Mouse (Mus musculus): Measurements from ENCODE around the gene Hdac7.
A peak's percentile ranks its signal among the peaks of the same experiment; 100 is the strongest.

The Hdac7 gene

DNA sequence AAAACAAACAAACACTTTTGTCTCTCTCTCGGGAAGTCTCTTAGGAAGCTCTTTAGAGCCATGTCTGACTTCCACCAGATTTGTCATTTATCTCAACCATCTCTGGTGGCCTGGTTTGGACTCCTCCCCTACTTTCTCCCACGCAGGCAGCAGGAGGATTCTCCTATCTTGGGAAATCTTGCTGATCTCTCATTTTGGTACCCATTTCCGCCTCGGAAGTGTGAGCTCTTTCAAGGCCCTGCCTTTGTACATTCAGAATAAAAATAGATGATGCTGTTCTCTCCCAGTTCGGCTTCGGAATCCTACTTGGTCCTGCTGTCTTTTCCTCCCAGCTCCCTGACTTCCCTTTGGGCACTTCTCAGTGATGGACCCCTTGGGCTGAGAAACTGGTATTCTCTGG is 10.2 kb upstream of the Hdac7 start:
- no peak for DNase-seq (ENCODE audit: low read depth, low spot score)

DNA sequence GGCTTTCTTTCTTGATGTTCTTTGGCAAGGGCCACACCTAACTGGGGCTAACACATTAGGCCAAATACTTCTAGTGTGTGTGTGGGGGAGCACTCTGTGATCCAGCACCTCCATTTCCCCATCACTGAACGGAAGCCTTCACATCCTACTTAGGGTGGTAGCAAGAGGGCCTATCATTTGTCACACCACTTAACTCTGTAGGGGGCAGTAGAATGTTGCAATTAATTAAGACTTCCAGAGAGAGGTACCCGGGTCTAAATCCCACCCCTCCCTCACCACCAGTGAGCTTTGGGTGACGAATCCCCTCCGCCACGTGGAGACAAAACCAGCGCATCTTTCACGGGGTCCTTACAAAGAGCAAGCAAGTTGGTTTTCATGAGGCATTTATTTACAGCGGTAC is 9.8 kb upstream of the Hdac7 start:
- no peak for DNase-seq (ENCODE audit: low read depth, low spot score)

DNA sequence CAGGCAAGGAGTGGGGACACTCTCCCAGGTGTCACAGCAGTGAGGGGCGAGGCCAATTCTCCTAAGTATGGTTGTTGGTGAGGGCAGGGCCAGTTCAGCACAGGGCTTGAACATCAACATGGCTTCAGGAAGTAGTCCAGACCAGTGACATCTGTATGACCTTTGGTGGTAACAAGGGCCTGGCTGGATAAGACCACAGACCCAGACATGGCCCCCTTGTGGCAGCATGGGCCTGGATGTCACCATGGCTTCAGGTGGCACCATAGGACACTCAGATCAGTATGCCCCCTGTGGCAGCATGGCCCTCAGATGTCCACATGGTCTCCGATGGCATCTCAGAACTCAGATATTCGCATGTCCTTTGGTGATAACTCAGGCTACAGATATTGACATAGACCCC is 8.0 kb upstream of the Hdac7 start:
- peak; percentile 41 for DNase-seq (ENCODE audit: low read depth, low spot score)

DNA sequence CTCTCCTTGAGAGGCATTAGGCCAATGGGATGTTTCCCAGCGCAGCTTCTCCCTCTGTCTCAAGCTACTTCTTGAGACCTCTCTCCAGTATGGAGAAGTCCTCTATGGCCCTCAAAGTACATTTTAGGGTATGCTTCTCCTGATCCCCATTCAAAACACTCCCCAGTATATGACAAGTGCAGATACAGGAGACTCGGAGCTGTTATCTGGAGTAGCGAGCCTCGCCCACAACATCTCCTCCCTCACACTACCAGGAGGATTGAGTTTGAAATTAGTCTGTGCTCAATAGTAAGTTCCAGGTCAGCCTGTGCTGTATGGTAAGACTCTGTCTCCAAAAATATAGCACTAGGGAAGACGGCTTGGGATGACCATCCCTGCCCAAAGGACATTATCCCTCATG is 6.7 kb upstream of the Hdac7 start:
- DNase-seq (ENCODE audit: low read depth, low spot score) = no peak

DNA sequence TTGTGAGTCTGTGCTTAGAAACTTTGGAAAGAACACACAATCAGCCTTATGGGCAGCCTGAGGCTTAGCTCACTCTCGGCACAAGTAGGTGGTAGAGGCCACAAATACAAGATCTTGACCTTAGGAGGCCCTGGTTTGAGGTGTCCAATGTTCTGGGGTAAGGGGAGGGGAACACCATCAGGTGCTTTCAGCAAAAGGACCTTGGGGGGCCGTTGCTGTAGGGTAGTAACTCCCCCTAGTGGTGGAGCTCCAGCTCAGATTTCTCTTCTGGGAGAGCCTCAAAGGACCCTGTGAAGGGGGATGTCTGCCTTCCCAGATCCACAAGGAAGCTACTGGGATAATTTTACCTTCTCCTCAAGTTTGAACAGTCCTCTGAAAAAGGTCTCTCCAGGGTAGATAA is 6.1 kb upstream of the Hdac7 start:
- DNase-seq (ENCODE audit: low read depth, low spot score) = peak; percentile 66

DNA sequence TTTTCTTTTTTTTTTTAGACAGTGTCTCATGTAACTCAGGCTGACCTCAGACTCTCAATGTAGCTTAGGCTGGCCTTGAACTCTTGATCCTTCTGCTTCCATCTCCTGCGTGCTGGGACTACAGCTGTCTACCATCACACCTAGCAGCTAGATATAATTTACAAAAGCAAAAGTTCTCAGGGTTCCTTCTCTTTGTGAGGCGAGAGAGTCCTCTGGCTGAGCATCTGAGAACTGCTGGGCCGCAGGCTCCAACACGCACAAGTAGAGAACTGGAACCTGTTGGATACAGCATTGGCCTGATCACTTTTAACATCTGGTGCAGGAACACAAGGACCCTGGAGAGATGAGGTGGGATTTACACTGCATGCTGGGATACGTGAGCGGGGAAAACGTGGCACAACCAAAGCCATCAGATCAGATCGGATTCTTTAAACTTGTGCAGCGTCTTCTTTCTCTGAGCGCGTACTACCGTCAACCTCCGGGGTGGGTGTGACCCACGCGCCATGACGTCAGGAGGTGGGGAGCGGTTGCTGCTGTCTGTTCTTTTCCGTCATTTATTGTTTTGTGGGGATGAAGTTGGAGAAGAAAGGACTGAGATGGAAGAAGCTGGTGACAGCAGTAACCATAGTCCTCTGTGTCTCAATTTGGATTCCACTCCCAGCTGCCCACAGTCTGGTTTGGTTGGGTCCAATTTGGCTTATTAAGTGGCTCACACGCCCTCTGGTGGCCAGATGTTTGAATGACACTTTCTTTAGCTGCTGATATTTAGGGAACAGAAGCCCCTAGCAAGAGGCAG is 5.0 kb upstream of the Hdac7 start:
- DNase-seq (ENCODE audit: low read depth, low spot score) = peak; percentile 91

DNA sequence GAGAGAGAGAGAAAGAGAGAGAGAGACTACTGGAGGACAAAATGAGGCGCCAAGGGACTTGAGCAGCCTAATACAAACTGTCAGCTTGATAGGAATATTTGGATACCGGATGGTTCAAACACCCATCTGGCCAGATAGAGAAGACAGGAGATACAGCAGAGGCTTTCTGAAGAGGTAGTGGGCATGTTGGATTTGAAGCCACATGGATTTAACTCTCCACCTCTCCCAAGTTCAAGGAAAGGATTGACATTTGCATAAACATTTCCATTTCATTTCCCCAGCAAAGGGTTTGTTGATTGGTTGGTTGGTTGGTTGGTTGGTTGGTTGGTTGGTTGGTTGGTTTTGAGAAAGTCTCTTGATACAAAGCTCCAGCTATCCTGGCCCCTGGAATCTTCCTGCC is 3.6 kb upstream of the Hdac7 start:
- DNase-seq (ENCODE audit: low read depth, low spot score) = no peak

DNA sequence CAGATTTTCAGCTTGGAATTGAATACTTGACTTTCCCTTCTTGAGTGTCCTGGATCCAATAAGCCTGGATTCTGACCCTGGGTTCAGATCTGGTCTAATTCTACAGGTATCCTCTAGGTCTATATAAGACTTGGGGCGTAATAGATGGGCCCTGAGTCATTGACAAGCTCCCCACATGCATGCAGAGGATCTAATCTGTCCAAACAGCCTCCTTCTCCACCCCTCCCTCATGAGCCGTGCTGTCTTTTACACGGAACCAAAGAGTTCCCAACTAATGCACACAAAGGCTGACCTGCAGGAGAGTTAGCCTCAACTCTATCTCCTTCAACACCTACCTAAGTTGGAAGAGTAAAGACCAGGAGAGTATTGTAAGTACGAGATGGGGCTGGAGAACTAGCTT is 3.0 kb upstream of the Hdac7 start:
- no peak for DNase-seq (ENCODE audit: low read depth, low spot score)

DNA sequence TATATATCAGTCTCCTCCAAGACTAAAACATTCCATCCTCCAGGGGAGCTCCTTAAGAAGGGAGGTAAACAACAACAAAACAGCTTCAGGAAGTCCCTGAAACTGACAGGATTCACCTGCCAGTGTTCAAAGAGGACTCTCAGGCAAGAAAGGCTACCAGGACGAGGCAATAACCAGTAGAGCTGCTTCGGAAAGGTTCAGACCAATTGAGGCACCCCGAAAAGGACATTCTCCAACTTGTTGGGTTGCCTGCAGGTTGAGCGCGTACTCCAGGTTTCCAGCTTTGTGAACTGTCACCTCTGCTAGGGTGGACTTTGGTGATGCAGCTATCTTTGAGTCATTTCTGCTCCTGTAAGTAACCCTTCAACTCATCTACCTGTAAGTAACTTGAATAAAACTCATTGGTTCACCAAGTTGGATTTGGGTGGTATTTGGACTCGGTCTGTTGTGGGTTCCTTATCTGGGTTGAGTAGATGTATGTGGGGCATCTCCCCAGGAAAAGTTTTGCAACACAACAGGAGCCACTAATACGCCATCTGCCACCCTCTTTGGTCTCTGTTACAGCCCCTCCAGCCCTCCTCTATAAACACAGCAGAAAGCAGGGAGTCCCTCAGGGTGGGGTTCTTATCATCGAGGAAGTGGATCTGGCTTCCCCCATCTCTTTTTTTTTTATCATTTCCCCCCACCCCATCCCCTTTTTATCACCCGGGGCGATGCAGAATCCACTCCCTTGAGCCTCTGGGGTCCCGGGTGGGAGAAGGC is 2.0 kb upstream of the Hdac7 start:
- DNase-seq (ENCODE audit: low read depth, low spot score) = no peak

DNA sequence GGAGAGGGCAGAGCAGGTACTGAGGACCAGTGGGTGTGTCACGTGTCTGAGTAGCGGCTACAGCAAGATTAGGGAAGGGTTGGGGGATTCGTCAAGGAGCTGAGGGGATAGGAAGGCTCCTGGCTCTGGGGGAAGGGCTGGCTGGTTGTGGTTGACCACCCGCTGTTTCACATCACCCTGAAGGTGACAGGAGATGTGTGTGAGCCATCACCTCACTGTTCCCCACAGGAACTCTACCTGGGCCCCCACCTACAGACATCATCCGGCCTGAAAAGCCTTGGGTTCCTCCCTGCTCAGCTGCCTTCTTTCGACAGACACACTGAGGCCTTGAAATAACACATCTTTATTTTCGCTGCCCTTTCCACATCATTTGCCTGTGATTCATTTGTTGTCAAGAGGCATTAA is 1.1 kb downstream of the Hdac7 start:
- DNase-seq (ENCODE audit: low read depth, low spot score) = no peak

DNA sequence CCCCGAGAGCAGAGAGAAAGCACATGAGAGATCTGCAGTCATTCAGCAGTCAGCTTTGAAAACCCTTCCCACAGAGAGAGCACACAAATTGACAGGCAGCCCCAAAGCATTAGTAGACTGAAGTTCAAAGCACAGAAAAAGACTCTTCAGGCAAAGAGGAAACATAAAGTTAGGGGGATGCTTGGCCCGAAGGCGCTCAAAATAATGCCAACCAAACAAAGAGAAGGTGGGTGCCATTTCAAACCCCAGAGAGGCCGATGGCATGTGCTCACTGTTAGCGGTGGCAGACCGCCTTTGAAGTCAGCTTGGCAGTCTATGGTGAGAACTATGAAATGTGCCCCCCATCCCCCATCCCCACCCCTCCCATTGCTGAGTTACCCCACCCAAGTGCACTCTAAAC is 2.2 kb downstream of the Hdac7 start:
- no peak for DNase-seq (ENCODE audit: low read depth, low spot score)

DNA sequence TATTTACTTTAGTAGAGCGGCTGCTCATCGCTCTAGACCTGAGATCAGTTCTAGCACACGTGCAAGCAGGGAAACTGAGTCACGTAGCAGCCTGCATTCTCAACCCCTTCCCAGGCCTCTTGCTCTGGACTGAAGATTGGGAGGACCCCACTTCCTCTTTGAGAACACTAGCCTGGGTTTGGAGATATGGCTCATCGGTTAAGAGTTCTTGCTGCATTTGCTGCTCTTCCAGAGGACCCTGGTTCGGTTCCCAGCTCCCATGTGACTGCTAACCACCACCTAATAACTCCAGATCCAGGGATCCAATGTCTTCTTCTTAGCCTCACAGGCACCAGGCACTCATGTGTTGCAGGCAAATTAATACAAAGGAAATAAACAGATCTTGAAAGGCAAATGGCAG is 2.9 kb downstream of the Hdac7 start:
- no peak for DNase-seq (ENCODE audit: low read depth, low spot score)

DNA sequence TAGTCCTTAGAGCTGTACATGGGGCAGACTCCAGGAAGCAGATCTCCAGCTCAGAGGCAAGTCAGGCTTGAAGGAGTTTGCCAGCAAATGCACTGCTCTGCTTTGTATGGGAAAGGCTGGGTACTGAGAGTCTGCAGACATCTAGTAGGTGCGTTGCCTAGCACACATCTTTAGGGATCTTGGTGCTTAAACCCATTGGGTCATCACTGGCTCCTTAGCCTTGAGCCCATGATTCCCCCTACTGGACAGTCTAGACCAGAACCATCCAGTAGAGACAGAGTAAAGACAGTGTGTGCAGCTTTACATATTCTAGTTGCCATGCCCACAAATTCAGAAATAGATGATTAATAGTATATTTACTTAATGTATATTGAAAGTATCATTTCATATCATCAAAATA is 3.5 kb downstream of the Hdac7 start:
- no peak for DNase-seq (ENCODE audit: low read depth, low spot score)

DNA sequence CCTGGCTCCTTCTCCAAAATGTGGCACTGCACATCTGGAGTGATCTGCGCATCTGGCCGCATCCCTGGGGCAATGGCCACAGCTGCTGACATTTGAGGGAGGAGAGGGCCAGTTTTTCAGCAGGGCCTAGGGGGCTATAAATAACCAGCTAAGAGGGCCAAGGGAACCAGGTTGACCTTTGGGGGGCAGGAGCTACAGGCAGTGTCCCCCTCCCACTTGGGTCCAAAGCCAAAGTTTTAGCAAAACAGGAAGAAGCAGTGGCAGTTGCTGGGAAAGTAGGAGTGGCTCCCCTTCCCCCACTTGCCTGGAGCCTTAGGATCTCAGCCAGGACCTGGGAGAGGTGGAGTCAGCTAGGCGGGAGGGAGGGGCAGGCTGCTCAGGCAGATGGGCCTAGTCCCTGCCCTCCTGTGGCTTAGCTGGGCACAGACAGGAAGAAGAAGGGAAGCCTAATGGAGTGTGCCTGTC is 4.3 kb downstream of the Hdac7 start:
- DNase-seq (ENCODE audit: low read depth, low spot score) = peak; percentile 71

DNA sequence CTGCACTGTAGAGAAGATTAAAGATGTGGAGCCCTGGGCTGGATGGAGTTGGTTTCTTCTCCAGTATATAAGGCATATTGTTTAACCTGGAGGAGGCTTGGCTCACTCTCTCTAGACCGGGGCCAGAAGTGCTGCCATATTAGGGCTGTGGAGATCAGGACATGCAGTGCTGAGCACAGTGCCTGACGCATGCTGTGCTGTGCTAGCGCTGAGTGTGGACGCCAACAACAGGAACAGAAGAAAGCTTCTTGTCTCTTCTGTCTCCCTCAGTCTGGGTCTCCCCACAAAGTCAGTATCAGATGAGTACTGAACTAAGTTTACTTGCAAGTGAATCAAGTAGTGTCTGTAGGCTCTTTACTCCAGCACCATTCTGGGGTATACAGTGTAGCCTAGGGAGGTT is 4.8 kb downstream of the Hdac7 start:
- DNase-seq (ENCODE audit: low read depth, low spot score) = no peak

DNA sequence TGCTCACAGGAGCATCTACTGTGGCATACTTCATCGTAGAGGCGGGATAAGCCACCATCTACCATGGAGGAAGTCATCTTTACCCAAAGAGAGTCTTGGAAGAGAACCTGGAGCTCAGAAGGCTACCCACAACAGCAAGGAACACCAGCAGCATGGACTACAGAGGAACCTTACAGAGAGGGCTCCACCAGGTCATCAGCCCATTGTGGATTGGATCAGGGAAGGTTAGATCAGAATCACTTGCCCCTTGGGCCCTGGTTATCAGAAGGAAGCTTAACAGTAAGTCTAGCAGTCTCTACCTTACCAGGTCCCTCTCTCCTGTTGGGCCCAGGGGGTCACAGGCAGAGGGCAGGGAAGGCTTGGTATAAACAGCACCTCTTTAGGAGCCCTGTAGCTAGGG is 5.3 kb downstream of the Hdac7 start:
- no peak for DNase-seq (ENCODE audit: low read depth, low spot score)

DNA sequence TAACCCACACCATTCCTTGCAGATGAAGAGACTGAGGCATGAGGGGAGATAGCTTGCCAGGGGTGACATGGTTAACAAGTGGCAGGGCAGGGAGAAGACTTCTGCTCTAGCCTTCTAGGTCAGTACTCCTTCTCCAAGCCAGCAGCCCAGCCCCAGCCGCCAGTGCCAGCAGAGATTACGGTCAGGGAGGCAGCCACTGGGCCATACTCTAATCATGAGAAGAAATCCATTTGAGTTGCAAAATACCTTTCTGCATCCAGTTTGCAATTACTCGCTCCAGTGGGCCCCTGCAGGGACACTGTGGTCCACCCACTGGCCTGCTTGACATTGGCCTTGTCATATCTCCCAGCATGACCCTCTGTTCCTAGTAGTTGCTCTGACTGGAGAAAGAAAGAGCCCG is 5.9 kb downstream of the Hdac7 start:
- DNase-seq (ENCODE audit: low read depth, low spot score) = no peak

DNA sequence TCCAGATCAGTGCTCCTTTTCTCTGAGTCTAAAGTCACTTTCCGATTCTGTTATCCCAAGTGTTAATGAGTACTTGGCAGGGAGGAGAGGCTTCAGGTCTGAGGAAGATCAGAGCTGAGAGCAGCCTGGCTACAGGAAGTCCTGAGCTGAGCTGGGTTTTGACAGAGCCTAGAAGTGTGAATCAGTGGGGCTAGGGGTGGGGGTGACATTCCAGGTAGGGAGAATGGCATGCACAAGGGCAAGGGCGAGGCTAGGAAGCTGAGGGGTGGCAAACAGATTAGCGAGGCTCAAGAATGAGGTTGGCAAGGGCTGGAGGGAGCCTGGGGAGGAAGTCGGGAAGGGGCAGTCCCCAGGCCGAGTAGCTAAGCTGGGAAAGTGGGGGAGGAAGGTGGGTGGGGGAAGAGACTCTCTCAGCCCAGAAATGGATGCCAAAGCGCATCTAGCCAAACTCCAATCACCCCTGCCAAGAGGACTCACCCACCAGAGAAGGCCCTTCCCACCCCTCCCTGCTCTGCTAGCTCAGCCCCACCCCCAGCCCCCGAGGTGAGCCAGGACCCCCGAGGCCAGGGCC is 6.7 kb downstream of the Hdac7 start:
- no peak for DNase-seq (ENCODE audit: low read depth, low spot score)

DNA sequence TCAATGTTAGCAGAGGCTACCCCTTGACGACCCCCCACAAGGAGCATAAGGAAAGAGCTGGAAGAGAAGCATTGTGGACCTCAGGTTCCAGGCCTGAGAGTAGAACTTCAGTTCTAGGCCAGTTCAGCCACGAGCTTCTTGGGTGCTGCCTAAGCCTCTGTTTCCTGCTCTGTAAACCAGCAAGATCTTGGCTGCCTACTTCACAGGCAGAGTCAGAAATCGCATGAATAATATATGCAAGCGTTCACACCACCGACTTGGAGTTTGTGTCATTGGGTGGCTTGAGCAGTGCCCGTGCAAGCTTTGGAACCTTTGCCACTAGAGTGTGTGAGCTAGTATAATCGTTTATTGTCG is 7.4 kb downstream of the Hdac7 start:
- no peak for DNase-seq (ENCODE audit: low read depth, low spot score)

DNA sequence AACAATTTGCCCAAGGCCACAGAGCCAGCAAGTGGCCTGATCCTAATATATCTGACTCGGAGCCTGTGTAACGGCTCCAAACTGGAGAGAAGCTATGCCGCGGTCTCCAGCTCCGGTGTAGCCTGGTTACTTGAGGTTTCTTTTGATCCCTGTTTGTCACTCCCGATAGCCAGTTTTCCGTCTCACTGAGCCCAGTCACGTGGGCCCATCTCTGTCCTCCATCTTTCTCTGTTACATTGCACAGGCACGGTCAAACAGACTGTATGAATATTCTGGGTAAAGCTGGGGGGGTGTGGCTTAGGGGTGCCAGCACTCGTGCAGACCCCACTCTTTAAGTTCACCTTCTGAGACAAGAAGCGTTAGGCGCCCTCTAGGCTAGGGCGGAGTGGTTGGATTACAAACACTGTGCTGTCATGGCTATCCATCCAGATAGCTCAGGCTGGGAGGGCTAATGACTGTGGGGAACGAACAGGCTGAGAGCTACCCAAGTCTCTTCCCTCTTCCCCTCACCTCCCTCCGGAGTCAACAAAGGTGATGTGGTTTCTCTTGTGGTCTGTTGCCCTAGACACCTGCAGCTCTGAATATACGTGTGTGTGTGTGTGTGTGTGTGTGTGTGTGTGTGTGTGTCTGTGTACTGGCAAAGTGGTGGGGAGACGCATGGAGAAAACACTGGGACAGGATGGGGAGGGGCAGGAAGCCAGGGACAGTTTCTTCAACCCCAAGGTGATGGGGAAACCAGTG is 8.0 kb downstream of the Hdac7 start:
- DNase-seq (ENCODE audit: low read depth, low spot score) = peak; percentile 37

DNA sequence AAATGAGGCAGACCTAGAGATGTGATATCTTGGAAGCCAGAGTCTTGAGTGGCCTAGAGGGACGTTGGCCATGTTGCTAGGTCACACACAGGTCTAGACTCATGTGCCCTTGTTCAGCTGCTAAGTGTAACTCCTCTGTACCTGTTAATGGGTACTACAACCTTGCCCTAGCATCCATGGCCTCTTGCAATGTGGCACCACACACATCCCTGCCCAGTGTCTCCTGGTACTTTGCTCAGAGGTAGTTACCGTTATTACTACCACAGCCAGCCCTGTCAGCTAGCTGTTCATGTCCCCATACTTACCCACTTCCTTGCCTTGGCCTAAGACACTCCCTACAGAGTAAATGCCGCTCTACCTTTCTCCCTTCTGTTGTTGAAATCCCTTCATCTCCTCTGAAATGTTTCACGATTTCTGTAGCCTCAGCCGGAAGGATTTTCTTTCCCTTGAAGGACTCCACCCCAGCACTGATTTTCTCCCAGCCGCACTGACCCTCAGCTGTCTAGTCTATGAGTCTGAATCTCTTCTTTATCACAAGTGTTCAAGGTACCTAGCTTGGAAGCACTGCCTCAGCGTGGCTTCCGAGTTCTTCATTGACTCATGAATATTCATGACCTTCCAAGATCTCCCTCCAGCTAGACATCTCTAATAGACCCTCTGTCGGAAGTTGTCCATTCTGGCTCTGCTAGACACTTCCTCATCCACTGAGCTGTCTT is 11.4 kb downstream of the Hdac7 start:
- DNase-seq (ENCODE audit: low read depth, low spot score) = peak; percentile 28
